Mouse (Mus musculus) liver, embryonic 12.5 days (tissue): ENCODE measurements around the gene Kif13a. TPM values are rescaled to one million over a fixed set of nuclear protein-coding genes. Genes with fewer than 3 reads are reported as not detected.

Source experiments
- ATAC-seq: fragments of 200-750 bp; cut with Nextera tagmentation; 2 replicates; pipeline ENCODE4 v1.8.0; 2017; ENCODE audit warnings: moderate number of reproducible peaks, mild to moderate bottlenecking, moderate library complexity
- H3K27ac ChIP-seq: fragments of 300-500 bp; sonication (generic); 2 replicates; pipeline ENCODE4 v1.5.1; 2016; ENCODE audit warnings: mild to moderate bottlenecking
- H3K27me3 ChIP-seq: fragments of 300-500 bp; sonication (generic); replicated peaks from 2 replicates; pipeline ENCODE4 v1.6.1; 2016; ENCODE audit warnings: mild to moderate bottlenecking, moderate library complexity
- H3K36me3 ChIP-seq: fragments of 300-500 bp; sonication (generic); 2 replicates; pipeline ENCODE4 v1.6.1; 2016; ENCODE audit warnings: mild to moderate bottlenecking, moderate library complexity
- H3K4me1 ChIP-seq: fragments of 300-500 bp; sonication (generic); 2 replicates; pipeline ENCODE4 v1.6.1; 2016
- H3K4me2 ChIP-seq: fragments of 300-500 bp; sonication (generic); 2 replicates; pipeline ENCODE4 v1.6.1; 2016; ENCODE audit warnings: mild to moderate bottlenecking, moderate library complexity
- H3K4me3 ChIP-seq: fragments of 300-500 bp; sonication (generic); 2 replicates; pipeline ENCODE4 v1.5.1; 2016; ENCODE audit warnings: mild to moderate bottlenecking, moderate library complexity
- H3K9ac ChIP-seq: fragments of 300-500 bp; sonication (generic); 2 replicates; pipeline ENCODE4 v1.6.1; 2016; ENCODE audit warnings: mild to moderate bottlenecking, moderate library complexity
- H3K9me3 ChIP-seq: fragments of 300-500 bp; sonication (generic); replicated peaks from 2 replicates; pipeline ENCODE4 v1.6.1; 2016; ENCODE audit warnings: mild to moderate bottlenecking, moderate library complexity
- whole genome bisulfite sequencing: fragments of 180-500 bp; shearing (Covaris S2); methylation state at CpG from one replicate; pipeline ENCODE4 v1.1.7; 2016; ENCODE audit not compliant: insufficient replicate concordance; 5-methylcytosine and 5-hydroxymethylcytosine counted together
- polyA plus RNA-seq: library from polyadenylated mRNA; unstranded; fragments of >200 nt; fragmentation: Nextera tagmentation; extraction: Ambion mirVana; gene quantifications from 2 replicates; pipeline ENCODE4 v1.2.1, GENCODE M21; 2016

The Kif13a gene
- polyA plus RNA-seq, 1 experiment from 2014 or later = 6.9 TPM

DNA sequence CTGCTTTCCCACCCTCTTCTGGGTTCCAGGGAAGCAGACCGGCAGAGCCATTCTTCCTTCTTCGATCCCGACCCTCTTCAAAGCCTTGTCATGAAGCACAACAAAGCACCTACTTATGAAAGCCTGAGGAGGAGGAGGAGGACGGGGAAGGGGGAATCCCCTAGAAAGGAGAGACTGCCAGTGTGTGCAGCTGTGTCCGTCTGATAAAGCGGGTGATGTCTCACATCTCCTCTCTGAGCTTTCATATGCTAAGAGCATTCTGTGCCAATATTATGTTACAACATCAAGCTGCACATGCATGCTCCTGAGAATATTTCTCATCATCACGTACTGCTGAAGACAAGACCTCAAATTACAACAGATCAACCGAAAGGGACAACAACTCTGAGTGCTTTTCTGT lies 107.5 kb downstream of the Kif13a start:
- Histone ChIP-seq H3K9ac (no peak overlapping the region), H3K4me2 (no peak overlapping the region), H3K27ac (no peak overlapping the region), H3K9me3 (no peaks in the 10 kb centered on the region), H3K4me3 (no peak overlapping the region), H3K4me1 (peaks cover 5% of the 10 kb centered on the region; the same call in 1 of the 2 replicates), H3K27me3 (no peaks in the 10 kb centered on the region), H3K36me3 (peaks cover 33% of the 10 kb centered on the region)
- no peak for ATAC-seq
- 69% methylated on average over 8 of the region's 8 CpGs for WGBS

DNA sequence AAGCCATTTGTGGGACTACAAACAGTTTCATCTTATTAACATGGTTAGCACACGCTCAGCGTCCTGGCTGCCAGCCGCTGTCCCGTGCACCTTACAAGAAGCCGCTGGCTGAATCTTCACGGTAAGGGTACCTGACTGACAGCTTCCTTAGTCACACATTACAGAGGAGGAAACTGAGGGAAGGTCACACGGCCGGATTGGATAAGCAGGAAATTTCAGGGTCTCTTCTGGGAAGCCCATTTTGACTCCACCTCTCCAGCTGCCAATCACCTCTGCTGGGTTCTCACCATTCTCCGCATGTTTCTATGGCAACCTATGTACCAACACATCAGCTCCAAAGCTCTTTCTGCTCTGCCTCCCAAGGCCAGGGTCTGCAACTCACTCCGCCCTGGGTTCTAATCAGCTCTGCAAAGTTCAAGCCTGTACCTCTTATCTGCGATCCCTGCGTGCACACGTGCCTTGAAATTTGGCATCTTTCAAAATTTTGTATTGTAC lies 109.9 kb downstream of the Kif13a start:
- Histone ChIP-seq H3K9me3 (no peaks in the 10 kb centered on the region), H3K36me3 (peaks cover 25% of the 10 kb centered on the region), H3K4me2 (no peak overlapping the region), H3K4me3 (no peak overlapping the region), H3K27me3 (no peaks in the 10 kb centered on the region), H3K9ac (no peak overlapping the region), H3K27ac (no peak overlapping the region), H3K4me1 (peaks cover 5% of the 10 kb centered on the region; the same call in 1 of the 2 replicates)
- no peak for ATAC-seq
- 73% methylated on average over 13 of the region's 13 CpGs for WGBS

DNA sequence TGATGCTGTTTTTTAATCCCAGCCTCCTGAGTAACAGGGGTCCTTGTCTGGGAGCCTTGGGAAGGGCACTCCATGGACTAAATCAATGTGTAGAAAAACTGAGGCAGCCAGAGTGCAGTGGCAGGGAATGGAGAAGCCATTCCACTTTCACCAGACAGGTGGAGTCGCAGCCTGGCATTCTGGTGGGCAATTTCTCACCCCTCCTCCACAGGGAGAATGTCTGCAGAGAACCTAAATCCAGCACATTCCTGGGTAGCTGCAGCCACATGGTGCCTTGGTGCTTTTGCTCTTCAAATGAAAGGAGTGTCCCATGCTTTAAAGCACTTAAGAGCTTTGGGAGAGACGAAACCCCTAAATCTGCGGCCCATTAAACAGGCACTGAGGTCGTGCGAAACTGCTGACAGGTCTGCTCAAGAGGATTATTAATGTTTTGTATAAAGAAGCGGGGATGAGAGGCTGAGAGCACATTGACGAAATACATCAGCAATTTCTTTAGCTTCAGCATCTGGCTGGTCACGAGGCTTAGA lies 110.4 kb downstream of the Kif13a start:
- no peak for ATAC-seq
- Histone ChIP-seq H3K9me3 (no peaks in the 10 kb centered on the region), H3K9ac (no peak overlapping the region), H3K27ac (no peak overlapping the region), H3K4me3 (no peak overlapping the region), H3K36me3 (peaks cover 26% of the 10 kb centered on the region), H3K4me2 (no peak overlapping the region), H3K27me3 (no peaks in the 10 kb centered on the region), H3K4me1 (peaks cover 5% of the 10 kb centered on the region; the same call in 1 of the 2 replicates)
- 74% methylated on average over 8 of the region's 8 CpGs for WGBS

DNA sequence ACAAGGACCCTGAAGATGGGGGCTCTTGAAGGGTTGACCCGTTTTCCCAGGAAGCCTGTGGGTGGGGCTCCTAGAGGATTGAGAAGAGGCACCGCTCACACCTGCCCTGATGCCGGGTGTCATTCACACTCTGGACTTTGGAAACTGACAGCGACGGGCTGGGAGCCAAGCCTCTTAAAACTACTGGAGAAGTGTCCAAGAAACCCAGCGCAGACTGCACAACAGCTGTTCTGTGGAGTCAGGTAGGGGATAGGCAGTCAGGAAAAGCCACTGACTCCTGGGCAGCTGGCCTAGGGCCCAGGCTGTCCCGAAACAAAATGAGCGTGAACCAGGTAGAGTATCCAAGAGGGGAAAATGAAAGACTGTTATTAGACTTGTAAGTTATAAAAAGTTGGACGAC lies 111.3 kb downstream of the Kif13a start:
- Histone ChIP-seq H3K36me3 (peaks cover 25% of the 10 kb centered on the region), H3K27ac (no peak overlapping the region), H3K9ac (no peak overlapping the region), H3K4me2 (no peak overlapping the region), H3K27me3 (no peaks in the 10 kb centered on the region), H3K4me1 (peaks cover 5% of the 10 kb centered on the region; the same call in 1 of the 2 replicates), H3K4me3 (no peak overlapping the region), H3K9me3 (no peaks in the 10 kb centered on the region)
- WGBS = 75% methylated on average over 9 of the region's 9 CpGs
- no peak for ATAC-seq

GRCm38 (mm10) chr13:46812648-46813184 lies 117.0 kb downstream of the Kif13a start:
- no peaks in the 10 kb centered on the region for H3K4me1 ChIP-seq
- peaks cover 51% of the 10 kb centered on the region for H3K36me3 ChIP-seq
- H3K9me3 ChIP-seq = no peaks in the 10 kb centered on the region
- no peak overlapping the region for H3K4me3 ChIP-seq
- H3K4me2 ChIP-seq = no peak overlapping the region
- 84% methylated on average over 15 of the region's 15 CpGs for WGBS
- ATAC-seq = no peak
- H3K27me3 ChIP-seq = no peaks in the 10 kb centered on the region
- no peak overlapping the region for H3K27ac ChIP-seq
- H3K9ac ChIP-seq = no peak overlapping the region

DNA sequence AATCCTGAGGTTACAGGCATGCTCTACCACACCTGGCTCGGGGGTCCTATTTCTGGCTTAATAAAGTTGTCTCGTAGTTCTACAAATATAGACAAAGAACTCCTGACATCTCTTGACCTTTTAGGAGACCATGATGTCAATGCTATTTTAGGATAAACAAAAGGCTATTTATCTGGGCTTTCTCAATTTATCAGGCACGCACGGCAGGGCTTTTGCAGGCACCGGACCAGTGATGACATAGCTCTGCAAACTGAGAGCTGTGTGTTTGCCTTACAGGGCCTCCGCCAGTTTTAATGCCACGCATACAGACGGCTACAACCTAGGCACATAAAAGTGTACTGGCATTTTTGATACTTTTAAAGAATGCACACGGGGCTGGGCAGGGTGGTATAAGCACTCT lies 118.0 kb downstream of the Kif13a start:
- Histone ChIP-seq H3K9ac (no peak overlapping the region), H3K9me3 (no peaks in the 10 kb centered on the region), H3K4me2 (no peak overlapping the region), H3K4me1 (no peaks in the 10 kb centered on the region), H3K4me3 (no peak overlapping the region), H3K36me3 (peaks cover 51% of the 10 kb centered on the region), H3K27ac (no peak overlapping the region), H3K27me3 (no peaks in the 10 kb centered on the region)
- no peak for ATAC-seq
- 72% methylated on average over 9 of the region's 9 CpGs for WGBS

DNA sequence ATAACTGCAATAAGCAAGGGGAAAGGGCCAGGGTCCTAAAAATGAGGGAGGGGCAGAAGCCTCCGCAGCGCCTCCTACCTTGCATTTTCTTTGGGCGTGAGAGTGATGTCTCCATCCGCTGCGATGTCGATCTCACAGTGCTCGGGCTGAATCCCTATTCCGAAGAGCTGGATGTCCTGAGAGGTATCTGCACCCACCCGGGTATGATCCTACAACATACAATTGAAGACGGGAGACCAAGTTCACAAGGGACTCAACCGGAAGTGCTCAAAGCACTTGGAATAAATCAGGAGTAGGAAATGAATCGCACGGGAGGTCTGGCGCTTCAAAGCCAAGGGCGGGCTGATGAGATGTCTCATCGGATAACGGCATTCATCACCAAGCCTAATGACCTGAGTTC lies 119.1 kb downstream of the Kif13a start:
- whole genome bisulfite sequencing = 89% methylated on average over 17 of the region's 17 CpGs
- Histone ChIP-seq H3K36me3 (peaks cover 45% of the 10 kb centered on the region), H3K27ac (no peak overlapping the region), H3K4me1 (no peaks in the 10 kb centered on the region), H3K4me3 (no peak overlapping the region), H3K27me3 (no peaks in the 10 kb centered on the region), H3K4me2 (no peak overlapping the region), H3K9ac (no peak overlapping the region), H3K9me3 (no peaks in the 10 kb centered on the region)
- ATAC-seq = no peak

DNA sequence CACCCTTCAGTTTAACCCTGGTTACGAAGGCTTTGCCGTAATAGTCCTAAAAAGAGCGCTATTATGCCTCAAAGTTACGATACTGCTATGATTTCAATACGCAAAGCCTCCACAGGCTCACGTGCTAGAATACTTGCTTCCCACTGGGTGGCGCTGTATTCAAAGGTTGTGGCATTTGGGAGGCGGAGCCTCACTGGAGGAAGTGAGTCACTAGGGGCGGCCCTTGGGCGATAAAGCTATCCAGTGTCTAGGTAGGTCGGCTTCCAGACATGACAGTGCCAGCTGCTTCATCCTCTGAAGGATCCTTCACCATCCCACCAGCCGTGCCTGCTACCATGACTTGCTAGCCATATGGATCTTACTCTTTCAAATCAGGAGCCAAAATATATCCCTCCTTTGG lies 119.6 kb downstream of the Kif13a start:
- Histone ChIP-seq H3K4me3 (no peak overlapping the region), H3K4me1 (no peaks in the 10 kb centered on the region), H3K27ac (no peak overlapping the region), H3K9me3 (no peaks in the 10 kb centered on the region), H3K4me2 (no peak overlapping the region), H3K27me3 (no peaks in the 10 kb centered on the region), H3K9ac (no peak overlapping the region), H3K36me3 (peaks cover 45% of the 10 kb centered on the region)
- WGBS = 85% methylated on average over 12 of the region's 12 CpGs
- no peak for ATAC-seq

DNA sequence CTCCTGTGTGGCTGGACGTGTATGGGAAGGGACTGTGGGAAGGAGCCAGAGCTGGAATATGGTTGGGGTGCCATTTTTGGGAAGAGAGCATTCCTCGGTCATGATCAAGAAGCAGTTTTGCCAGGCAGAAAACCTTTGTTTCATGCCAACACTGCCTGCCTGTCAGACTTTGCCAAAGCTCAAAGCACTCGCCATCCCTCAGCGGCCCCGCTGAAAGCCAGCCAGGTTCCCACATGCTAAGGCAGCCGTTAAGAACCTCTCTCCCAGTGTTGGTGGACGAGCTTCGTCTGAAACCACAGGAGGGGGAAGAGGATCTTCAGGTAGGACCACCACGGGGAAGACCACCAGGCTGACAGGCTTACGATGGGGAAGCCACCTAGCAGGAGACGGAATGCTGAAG lies 121.8 kb downstream of the Kif13a start:
- no peak for ATAC-seq
- Histone ChIP-seq H3K27ac (no peak overlapping the region), H3K9ac (no peak overlapping the region), H3K27me3 (no peaks in the 10 kb centered on the region), H3K4me1 (no peaks in the 10 kb centered on the region), H3K36me3 (peaks cover 26% of the 10 kb centered on the region), H3K9me3 (no peaks in the 10 kb centered on the region), H3K4me3 (no peak overlapping the region), H3K4me2 (no peak overlapping the region)
- 80% methylated on average over 11 of the region's 11 CpGs for WGBS

DNA sequence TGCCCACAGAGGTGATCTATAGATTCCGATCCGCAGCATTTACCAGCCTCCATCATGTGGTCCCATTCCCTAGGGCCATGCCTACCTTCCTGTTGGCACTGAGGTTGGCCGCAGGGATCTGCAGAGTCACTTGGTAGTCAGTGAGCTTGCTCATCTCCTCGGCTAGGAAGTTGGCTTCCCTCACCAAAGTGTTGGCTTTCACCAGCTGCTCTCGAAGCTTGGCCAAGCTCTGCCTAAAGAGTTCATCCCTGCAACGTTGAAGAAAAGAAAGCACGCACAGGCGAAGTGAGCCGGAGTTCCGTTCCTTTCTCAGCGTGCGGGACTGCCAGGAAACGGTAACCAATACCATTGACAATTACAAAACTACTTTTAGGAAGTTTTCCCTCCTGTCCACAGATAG lies 128.5 kb downstream of the Kif13a start:
- no peaks in the 10 kb centered on the region for H3K4me1 ChIP-seq
- WGBS = 84% methylated on average over 13 of the region's 13 CpGs
- H3K27me3 ChIP-seq = no peaks in the 10 kb centered on the region
- no peaks in the 10 kb centered on the region for H3K9me3 ChIP-seq
- no peak overlapping the region for H3K4me2 ChIP-seq
- H3K9ac ChIP-seq = no peak overlapping the region
- no peak for ATAC-seq
- no peak overlapping the region for H3K27ac ChIP-seq
- H3K4me3 ChIP-seq = no peak overlapping the region
- peaks cover 19% of the 10 kb centered on the region for H3K36me3 ChIP-seq

DNA sequence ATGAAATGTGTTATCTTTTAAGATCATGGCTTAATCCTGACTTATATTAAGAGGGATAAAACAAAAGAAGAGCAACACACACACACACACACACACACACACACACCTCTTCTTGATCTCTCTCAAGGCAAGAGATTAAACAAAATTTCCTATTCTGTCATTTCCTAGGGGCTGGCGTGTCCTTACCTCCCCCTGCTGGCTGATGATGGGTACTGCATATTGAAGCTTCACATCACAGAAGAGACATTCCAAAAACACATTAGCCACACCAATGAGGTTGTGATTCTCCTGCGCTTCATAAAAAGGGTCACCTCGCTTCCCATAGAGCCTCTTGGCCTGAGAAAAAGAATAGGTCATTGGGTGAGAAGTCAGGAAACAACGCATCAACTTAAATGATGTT lies 131.5 kb downstream of the Kif13a start:
- Histone ChIP-seq H3K4me3 (no peak overlapping the region), H3K9me3 (no peaks in the 10 kb centered on the region), H3K9ac (no peak overlapping the region), H3K4me2 (no peak overlapping the region), H3K4me1 (no peaks in the 10 kb centered on the region), H3K27ac (no peak overlapping the region), H3K36me3 (peaks cover 37% of the 10 kb centered on the region), H3K27me3 (no peaks in the 10 kb centered on the region)
- no peak for ATAC-seq
- WGBS = 28% methylated on average over 4 of the region's 4 CpGs

DNA sequence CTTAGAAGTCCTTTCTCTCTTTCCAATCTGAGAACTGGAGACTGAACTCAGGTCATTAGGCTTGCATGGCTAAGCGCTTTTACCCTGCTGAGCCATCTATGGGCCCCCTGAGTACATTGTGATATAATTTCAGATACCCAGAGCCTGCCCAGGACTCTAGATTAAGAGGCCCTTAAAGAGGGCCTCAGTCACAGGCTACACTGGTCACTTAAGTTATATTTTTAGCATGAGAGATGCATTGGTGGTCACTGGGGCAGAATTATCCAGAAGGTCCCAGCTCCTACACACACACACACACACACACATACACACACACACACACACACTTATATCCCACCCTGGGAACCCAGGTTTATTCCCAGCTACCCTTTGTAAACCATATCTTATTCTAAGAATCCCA lies 133.3 kb downstream of the Kif13a start:
- H3K36me3 ChIP-seq = peaks cover 32% of the 10 kb centered on the region
- 74% methylated on average over 1 of the region's 1 CpGs for WGBS
- H3K4me2 ChIP-seq = no peak overlapping the region
- no peak overlapping the region for H3K4me3 ChIP-seq
- H3K27me3 ChIP-seq = no peaks in the 10 kb centered on the region
- H3K4me1 ChIP-seq = no peaks in the 10 kb centered on the region
- no peaks in the 10 kb centered on the region for H3K9me3 ChIP-seq
- ATAC-seq = no peak
- H3K9ac ChIP-seq = no peak overlapping the region
- H3K27ac ChIP-seq = no peak overlapping the region

DNA sequence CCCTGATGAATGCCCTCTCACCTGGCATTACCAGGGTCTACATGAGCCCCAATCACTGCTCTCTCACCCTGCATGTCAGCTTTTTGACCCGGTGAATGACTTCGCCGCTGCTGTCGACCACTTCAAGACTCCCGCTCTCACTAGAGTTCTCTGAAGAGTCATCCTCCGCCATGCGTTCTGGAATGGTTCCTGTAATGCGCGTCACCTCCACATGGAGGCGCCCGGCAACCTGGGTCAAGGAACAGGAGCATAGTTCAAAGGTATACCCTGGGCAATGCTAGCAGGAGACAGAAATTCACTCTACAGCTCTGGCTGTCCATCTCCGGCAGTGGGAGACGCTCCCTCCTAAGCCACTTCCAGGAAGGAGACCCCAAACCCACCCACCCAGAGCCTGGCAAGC lies 135.8 kb downstream of the Kif13a start:
- no peak for ATAC-seq
- no peak overlapping the region for H3K9ac ChIP-seq
- H3K27ac ChIP-seq = no peak overlapping the region
- H3K4me2 ChIP-seq = no peak overlapping the region
- WGBS = 70% methylated on average over 13 of the region's 13 CpGs
- no peaks in the 10 kb centered on the region for H3K27me3 ChIP-seq
- no peaks in the 10 kb centered on the region for H3K4me1 ChIP-seq
- no peak overlapping the region for H3K4me3 ChIP-seq
- H3K36me3 ChIP-seq = peaks cover 40% of the 10 kb centered on the region
- H3K9me3 ChIP-seq = no peaks in the 10 kb centered on the region
